Mouse (Mus musculus): Measurements from ENCODE around the gene Cldn4.

Cldn4 gene

DNA sequence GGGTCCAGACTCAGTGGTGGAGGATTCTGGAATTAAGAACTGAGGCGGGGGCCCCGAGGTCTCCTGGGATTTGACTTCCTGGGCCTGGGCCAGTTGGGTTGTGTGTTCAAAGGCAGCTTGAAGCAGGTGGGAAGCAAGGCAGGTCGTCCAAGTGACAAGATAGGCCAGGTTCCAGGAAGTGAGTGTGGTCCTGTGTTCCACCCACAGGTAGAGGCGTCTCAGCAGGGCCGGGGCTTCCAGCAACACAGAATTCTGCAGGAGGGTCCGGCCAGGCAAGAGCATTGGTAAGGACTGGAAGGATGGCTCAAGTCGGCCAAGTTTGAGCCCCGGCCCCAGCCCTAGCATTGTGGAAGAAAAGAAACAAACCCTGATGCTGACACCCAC lies 45.1 kb downstream of the Cldn4 start:
- CTCF ChIA-PET: interaction anchor here (0.6 to 2.0 kb wide), 37 partner anchors 13 to 412 kb away, joined by 3 to 12 read pairs (median 4); no protein-coding TSS in a partner anchor
- POLR2A ChIA-PET: interaction anchor here in 3 of 4 experiments (0.6 to 1.6 kb wide), 6 partner anchors 44 to 402 kb away, joined by 3 to 7 read pairs (median 3); partner anchors contain the start of genes Abhd11 (in 1 of the 3) and Cldn4 (in 1 of the 3)

DNA sequence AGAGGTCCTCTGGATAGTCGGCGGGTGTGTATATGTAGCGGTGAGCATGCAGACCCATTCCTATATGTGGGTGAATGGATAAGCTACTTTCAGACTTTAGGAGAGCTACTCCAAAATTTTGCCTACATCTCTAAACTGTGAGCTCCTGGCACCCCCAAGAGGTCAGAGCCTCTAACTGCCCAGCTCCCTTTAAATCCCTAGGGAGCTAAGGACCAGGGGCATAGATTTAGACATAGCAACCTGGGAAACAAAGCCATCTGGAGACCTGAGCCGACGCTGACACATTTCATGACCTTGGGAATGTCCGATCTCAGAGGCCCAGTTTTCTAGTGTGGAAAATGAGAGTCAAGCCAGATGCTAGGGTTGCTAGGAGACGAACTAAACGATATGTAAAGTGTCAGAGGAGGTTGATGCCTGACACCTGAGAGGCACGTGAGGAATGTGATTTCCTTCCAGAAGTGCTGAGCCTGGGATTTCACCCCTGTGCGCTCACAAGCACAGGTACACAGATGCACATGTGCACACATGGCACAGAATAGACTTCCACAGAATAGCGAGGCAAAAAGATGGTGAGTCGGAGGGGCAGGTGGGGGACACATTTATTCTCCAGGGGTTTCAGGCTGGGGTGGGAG lies 45.6 kb downstream of the Cldn4 start:
- ChIA-PET CTCF (interaction anchor here (0.5 to 2.0 kb wide), 57 partner anchors 8 to 814 kb away, joined by 3 to 12 read pairs (median 4); no protein-coding TSS in a partner anchor), POLR2A (interaction anchor here in 3 of 4 experiments (0.5 to 1.6 kb wide), 9 partner anchors 9 to 401 kb away, joined by 3 to 7 read pairs (median 3); partner anchors contain the start of genes Abhd11 (in 1 of the 3) and Cldn4 (in 1 of the 3))

GRCm38 (mm10) chr5:134897596-134897995 lies 49.1 kb downstream of the Cldn4 start:
- POLR2A ChIA-PET: interaction anchor here in 2 of 4 experiments (0.5 to 1.0 kb wide), 2 partner anchors 12 to 42 kb away, joined by 3 read pairs; no protein-coding TSS in a partner anchor
- CTCF ChIA-PET: interaction anchor here in 2 of 4 experiments (0.6 to 3.2 kb wide), 3 partner anchors 9 to 146 kb away, joined by 4 to 12 read pairs (median 5); partner anchors contain the start of gene Tmem270 (in 1 of the 2)

DNA sequence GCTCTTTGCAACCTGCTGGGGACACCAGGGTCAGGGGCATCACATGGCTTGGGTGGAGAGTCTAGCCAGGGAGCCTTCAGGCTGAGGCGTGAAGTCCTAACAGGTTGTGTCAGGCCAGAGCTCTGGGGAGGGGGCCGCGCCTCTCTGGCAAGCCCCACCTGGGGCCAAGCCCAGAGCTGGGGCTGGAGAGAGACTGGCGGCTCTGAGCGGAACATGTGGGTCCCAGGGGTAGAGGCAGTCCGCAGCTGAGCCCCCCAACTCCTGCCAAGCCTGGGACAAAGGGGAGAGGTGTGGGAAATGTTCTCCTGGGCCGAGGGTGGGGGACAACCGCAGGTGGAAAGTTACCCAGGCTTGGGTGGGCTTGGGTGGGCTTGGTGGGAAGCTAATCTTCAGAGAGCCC lies 49.8 kb downstream of the Cldn4 start:
- POLR2A ChIA-PET: interaction anchor here in 1 of 4 experiments (1.0 kb wide), 1 partner anchor 12 kb away, joined by 3 read pairs; no protein-coding TSS in a partner anchor
- CTCF ChIA-PET: interaction anchor here in 2 of 4 experiments (0.9 to 3.2 kb wide), 2 partner anchors 10 kb away, joined by 4 to 12 read pairs; partner anchors contain the start of gene Tmem270 (in 1 of the 2)

- CTCF ChIA-PET: interaction anchor here in 2 of 4 experiments (1.5 to 1.6 kb wide), 2 partner anchors 12 kb away, joined by 6 read pairs; no protein-coding TSS in a partner anchor
- POLR2A ChIA-PET: interaction anchor here in 1 of 4 experiments (1.4 kb wide), 1 partner anchor 211 kb away, joined by 4 read pairs; no protein-coding TSS in a partner anchor
These were observed 51.4 kb downstream of the Cldn4 start for GRCm38 (mm10) chr5:134895291-134895690.

All from embryonic stem cell, embryonic (primary cell).